27 mouse cellular contexts compared by ENCODE assay signal in the genomic region with DNA sequence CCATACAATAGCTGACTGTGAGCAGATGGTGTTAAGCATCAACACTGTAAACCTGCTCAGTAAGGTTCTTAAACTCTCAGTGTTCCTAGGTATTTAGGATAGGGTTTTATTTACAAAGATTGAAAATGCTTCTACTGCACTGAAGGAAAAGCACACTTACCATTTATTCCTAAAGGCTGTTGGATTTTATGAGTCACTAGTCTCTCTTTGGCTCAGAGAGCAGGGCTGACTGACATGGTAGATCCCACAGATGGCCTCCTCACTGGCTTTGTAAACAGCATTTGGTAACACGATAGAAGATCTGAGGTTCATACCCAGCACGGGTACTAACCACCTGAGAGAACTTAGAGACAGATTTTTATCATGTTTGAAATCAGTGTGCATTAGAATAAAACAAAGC. TPM values are rescaled to one million over a fixed set of nuclear protein-coding genes. Genes with fewer than 3 reads are reported as not detected.
"Had no signal": no experiment of that assay in that cellular context is flagged by ENCODE, and none has a peak within 500 bp of the region (broad histone marks: within the 10 kb centered on the region; RNA-seq: fewer than 3 reads in every experiment).

No protein-coding gene starts in this region.

- H3K27ac ChIP-seq: gastrocnemius, adult 2 months; heart, embryonic 10.5 days; hindbrain, embryonic 10.5 days; hindbrain, embryonic 12.5 days; hindbrain, embryonic 14.5 days; intestine, embryonic 15.5 days; layer of hippocampus, adult 2 months; left cerebral cortex, adult 2 months; liver, embryonic 13.5 days; liver, embryonic 15.5 days had no signal

- ATAC-seq: hindbrain, embryonic 16.5 days; inflammation-experienced regulatory T-cells, adult 6 months; intestine, embryonic 15.5 days; intestine, postnatal 0 days had no signal

- H3K36me3 ChIP-seq: heart, embryonic 10.5 days; heart, embryonic 12.5 days; hindbrain, embryonic 10.5 days; hindbrain, embryonic 12.5 days; intestine, embryonic 15.5 days; liver, embryonic 13.5 days; liver, embryonic 15.5 days had no signal

- H3K9me3 ChIP-seq: heart, embryonic 10.5 days; heart, embryonic 12.5 days; hindbrain, embryonic 10.5 days; hindbrain, embryonic 12.5 days; intestine, embryonic 15.5 days; liver, embryonic 13.5 days; liver, embryonic 15.5 days had no signal

- H3K27me3 ChIP-seq: heart, embryonic 12.5 days; hindbrain, embryonic 12.5 days; liver, embryonic 13.5 days had no signal

- H3K4me3 ChIP-seq: gastrocnemius, adult 2 months; heart, embryonic 10.5 days; heart, embryonic 12.5 days; hindbrain, embryonic 10.5 days; hindbrain, embryonic 12.5 days; intestine, embryonic 15.5 days; layer of hippocampus, adult 2 months; left cerebral cortex, adult 2 months; liver, embryonic 13.5 days; liver, embryonic 15.5 days had no signal

- H3K4me1 ChIP-seq: liver, embryonic 13.5 days; liver, embryonic 15.5 days had no signal

- H3K9ac ChIP-seq: heart, embryonic 12.5 days; hindbrain, embryonic 12.5 days; hindbrain, embryonic 14.5 days; intestine, embryonic 15.5 days; liver, embryonic 13.5 days; liver, embryonic 15.5 days had no signal

- DNase-seq: gastrocnemius, adult 2 months; gastrocnemius, postnatal 10 days; gastrocnemius, postnatal 25 days; heart, adult 18-20 months; heart, postnatal 10 days; heart, postnatal 4 days; kidney, adult 18-20 months; kidney, adult 8-10 months; kidney, postnatal 10 days; kidney, postnatal 25 days; kidney, postnatal 4 days; liver; liver, embryonic 13.5 days had no signal

- H3K4me2 ChIP-seq: heart, embryonic 12.5 days; hindbrain, embryonic 12.5 days; hindbrain, embryonic 14.5 days; intestine, embryonic 15.5 days; liver, embryonic 11.5 days; liver, embryonic 13.5 days; liver, embryonic 15.5 days had no signal

RNA-seq across cellular contexts. Expression of gene Col8a1, which starts 5.3 kb away (rescaled TPM):
- total RNA-seq: granulocyte monocyte progenitor cell, adult 5-6 weeks had no signal
